Mouse (Mus musculus) A20 (cell line): ENCODE measurements around the gene Birc7.

Experiments used
- DNase-seq: peaks from one replicate; pipeline ENCODE4 v3.0.0-alpha.2; 2011; ENCODE audit warnings: low read depth, low spot score

The Birc7 gene

DNA sequence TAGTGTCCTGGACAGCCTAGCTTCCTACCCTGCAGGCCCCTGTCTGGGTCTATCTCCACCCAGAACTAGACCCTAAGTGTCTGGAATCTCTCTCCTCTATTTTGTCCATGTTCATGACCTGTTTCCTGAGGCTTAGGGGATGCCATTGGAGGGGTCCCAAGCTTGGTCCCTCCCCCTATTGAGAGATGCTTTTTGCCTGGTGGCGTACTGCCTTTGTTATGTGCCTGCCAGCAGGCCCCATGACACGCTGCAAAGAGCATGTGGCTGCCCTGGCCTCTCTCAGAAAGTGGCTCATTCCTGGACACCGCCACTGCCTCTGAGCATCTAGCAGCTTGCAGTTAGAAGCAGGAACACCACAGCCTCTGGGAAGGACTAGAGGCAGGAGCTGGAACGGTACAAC is at the start of gene Birc7:
Gene Birc7 (plus strand): TSS at position 301 of the 400 bp plus-strand sequence.
- DNase-seq: no peak

DNA sequence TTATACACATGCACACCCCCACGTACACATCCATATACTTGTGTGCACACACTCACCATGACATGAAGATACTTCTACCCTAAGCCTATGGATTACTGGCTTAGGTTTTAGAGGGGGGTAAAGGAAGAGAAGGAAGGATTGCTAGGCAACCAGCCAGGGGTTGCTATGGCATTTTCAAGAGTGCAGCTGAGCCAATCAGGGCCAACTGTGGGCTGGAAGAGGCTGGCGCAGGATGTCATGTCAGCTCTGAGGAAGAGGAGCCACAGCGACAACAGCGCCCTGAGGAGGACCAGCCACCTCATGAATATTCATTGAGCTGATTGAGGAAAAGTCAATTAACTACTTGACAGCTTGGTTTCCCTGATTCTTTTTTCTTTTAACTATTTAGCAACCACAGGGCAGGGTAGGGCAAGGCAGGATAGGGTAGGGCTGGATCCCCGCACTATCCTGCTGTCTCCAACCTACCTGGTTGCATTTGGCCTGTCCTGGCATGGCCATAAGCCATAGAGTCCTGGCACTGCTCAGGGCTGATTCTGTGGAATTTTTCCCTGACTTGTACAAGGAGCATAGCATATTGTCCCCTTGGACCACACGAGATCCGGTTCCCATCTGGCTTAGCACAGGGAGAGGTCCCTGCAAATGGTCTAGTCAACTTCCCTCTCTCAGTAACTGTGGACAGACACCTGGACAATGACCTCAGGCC is 49.3 kb upstream of the Birc7 start:
- DNase-seq: no peak

DNA sequence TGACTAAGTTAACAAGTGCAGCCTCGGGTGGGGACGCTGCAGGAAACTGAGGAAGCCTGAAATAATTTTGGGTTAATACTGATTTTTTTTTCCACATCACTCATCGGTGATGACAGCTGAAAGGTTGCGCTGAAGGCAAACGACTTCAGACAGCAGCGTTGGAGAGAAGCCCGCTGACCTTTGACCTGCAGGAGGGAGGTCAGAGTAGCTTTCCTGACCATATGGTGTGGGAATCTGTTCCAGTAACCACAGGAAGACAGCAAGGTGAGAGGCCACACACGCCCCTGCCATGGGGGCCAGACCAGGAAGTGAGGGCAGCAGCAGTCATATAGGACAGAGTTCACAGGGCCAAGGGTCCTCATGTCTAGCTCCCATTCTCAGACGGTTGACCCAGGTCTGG is 47.5 kb upstream of the Birc7 start:
- no peak for DNase-seq

DNA sequence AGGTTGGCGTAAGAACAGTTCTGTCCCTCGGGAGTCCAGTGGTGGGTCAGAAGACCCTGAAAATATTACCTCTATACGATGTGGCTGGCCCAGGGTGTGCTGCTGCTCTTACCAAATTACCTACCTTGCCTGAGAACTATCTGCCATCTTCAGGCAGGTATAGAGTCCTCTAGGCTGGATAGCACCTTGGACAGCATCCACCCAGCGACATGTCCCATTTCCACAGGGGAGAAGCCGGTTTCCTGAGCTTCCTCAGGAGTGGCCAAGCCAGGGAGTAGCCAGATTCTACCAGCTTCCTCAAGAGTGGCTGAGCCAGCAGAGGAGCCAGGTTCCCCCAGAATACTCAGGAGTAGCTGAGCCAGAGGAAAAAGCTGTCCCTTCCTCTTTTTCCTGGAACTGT is 43.6 kb upstream of the Birc7 start:
- no peak for DNase-seq

DNA sequence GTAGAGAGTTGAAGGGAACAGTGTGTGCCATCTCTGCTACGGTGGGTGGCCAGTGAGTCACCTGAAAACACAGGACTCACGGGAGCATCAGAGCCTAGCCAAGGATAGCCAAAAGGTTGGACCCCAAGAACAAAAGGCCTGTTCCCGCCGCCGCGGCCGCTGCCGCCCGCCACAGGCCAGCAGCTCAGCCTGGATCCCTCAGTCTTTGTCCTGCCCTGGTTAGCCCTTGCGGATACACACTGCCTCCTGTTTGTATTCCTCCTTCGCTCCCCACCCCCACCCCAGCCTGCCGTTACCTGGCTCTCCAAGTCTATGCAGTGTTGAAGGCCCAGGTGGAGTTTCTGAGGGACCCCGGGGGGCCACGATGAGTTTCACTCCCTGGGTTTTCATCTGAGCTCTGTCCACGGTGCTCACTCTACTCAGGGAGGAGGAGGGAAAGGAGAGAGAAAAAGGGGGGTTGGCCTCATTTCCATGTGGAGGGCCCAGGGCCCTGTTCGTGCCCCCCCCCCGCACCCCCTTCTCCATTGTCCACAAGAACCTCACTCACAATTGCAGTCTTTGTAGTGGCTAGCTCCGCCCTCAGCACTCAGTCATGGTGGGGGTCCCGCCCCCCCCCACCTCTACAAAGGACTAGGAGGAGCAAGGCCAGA is 39.4 kb upstream of the Birc7 start:
- DNase-seq: no peak

DNA sequence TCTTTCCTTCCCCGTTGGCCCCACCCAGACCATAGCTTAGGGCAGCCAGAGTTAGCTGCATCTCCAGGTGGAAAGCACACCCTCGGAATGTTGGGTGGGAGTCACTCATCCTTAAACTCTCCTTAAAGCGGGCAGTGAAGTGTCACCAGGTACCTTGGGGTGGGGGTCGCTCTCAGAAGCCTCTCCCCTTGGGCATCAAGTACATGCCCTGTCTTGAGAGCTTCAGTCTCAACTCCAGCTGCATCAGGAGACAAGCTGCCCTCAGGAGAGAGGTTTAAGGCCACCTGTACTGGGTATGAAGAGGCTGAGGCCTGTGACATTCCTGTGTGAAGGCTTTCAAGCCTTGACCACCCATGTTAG is 38.9 kb upstream of the Birc7 start:
- DNase-seq: no peak

DNA sequence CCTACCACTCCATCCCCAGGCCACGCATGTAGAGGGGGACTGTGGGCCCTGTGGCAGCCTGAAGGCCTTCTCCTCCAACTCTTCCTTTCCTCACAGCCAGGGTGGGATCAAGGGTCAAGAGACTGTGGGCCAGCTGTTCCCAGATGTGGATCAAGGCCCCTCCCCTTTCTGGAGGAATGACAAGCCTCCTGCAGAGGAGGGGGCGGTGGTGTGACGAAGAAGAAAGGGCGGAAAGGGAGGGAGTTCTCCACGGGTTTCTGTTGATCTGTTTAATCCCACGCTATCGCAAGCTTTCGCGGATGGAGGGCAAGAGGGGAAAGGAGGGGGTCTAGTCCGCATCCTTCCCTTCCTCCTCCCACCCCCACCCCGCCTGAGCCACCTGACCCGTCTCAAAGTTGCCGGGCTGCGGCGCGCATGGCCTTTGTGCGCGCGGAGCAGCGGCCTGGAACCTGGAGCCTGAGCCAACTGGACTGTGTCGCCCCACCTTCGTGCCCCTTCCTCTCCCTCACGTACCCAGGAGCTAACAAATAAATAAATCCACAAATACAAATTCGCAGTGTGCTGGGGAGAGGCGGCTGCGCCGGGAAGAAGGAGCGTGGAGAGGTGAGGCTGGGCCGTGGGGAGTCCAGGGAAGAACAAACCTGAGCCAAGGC is 38.3 kb upstream of the Birc7 start:
- no peak for DNase-seq

DNA sequence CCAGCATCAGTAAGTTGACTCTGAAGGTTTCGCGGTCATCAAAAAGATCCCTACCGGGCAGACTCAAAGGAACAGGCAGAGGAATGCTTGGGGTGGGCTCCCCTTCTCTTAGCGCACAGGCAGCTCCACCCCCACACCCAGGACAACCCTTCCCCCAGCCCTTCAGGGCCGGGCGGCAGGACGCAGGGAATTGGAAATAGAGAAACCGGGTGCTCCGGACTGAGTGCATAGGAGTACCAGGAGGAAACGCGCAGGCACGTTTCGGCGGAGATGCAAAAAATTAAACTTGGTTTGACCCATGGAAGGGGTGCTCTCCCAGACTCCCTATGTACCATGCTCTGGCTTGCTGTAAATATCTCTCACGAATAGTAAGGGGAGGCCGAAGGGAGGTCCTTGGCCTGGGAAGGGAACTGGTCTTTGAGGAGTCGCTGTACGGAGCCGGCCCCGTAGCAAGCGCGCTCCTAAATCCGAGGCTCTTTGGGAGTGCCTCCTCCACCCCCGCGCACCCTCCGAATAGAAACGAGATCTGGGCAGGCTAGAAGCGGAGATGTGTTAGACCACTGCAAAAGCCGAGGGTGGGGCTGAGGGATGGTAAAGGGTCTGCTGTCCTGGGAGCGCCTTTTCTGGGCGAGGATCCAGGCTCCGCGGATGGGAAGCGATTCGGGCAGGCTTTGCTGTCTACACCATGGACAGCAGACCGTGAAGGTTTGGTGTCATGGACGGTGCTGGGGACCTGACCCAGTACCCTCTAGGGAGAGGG is 37.6 kb upstream of the Birc7 start:
- DNase-seq: no peak

DNA sequence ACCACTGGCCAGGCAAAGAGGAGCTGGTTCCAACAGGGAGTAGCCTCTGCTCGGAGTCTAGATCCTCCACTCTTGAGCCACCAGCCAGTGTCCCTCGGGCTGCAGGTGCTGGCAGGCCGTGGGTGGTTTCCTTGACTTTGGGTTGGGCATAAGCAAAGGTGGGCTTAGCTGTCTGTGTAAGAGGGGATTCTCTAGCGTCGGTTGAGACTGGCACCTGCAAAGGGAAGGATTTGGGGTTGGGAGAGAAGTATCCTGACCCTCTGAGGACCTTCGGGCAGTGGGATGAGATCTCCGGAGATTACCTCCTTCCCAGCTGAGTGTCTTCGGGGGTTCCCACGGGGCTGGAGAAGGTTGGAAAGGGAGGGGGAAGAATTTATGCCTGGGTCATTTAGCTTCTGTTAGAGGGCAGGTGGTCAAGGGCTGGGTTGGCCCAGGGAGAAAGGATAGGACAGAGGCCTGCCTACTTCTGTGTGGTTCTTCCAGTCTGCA is 36.9 kb upstream of the Birc7 start:
- DNase-seq: no peak

DNA sequence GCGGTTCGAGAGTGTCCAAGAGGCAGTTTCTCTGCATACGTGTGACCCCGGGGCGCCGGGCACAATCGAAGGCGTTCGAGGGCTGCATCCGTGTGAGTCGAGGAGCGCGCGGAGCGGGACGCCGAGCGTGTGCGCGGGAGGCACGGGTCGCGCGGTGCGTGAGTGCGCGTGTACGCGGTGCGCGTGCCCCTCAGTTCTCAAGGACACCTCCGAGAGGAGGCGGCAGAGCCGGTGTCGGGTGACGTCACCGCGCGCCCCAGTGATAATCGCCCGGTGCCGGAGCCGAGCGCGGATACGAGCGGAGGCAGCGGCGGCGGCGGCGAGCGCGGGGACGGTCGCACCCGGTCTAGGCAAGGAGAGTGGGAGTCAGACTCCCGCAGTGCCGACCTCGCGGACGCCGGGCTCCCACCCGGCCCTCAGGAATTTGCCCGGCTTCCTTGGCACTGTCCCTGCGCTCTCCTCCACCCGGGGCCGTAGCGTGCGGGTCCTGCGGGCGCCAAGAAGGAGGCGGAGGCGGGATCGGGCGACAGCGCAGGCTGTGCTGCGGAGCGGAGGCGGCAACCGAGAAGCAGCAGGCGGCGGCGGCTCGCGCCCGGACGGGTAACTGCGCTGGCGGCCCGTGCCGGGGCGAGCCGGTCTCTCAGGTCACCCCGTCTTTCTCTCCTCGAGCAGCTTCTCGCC is 35.8 kb upstream of the Birc7 start:
- DNase-seq: no peak

DNA sequence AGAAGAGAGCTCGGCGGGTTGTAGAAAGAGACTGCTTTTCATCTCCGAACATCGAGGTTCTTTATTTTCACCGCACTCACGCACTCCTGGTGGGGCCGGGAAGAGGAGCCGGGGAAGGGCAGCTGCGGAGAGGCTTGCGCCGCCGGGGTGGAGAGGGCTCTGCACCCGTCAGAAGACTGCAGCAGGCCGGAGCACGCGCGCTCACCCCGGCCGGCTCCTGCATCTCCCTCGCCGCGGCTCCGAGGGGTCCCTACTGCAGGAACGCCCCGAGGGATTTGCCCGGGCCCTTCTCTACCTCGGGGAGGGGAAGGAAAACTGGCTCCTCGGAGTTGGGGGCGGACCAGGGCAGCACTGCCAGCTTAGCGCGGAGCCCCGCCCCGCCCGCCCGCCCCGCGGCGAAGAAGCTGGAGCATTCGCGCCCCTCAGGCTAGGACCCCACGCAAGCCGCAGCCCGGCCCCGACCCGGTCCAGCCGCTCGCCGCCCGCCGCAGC is 35.2 kb upstream of the Birc7 start:
- DNase-seq: no peak

DNA sequence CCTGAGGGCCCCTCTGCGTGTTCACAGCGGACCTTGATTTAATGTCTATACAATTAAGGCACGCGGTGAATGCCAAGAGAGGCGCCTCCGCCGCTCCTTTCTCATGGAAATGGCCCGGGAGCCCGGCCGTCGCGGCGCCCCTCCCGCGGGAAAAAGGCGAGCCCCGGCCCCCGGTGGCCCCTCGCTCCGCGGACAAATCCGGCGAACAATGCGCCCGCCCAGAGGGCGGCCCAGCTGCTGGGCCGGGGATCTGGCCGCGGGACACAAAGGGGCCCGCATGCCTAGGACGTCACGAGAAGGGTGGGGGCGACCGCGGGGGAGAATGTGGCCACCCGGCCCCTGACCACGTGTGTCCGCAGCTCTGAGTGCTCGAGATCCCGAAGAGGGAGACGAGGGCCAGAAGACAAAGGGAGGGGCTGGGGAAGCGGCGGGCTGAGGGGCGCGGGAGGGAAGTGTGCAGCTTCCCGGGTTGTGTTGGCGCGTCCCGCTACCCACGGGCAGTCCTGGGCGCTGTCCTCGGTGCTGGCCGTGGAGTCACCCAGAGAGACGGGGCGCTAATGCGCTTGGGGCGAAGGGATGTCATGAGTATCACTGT is 34.7 kb upstream of the Birc7 start:
- DNase-seq: no peak

DNA sequence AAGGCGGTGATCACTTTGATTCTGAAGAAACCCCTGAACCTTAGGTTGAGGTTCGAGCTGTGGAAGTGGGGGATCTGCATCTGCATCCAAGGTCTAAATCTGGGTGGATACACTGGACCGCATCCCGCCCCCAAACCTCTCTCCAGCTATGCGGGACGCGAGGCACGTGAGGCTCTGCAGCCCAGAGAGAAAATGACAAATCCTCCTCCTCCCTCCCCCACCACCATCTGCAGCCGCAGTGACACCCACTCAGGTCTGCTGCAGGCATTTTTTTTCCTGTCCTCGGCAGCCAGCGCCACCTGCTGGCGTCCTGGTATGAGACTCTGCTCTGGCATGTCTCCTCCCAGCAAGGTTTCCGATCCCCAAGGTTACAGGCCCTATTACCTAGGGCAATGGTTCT is 34.1 kb upstream of the Birc7 start:
- DNase-seq: peak; percentile 32

DNA sequence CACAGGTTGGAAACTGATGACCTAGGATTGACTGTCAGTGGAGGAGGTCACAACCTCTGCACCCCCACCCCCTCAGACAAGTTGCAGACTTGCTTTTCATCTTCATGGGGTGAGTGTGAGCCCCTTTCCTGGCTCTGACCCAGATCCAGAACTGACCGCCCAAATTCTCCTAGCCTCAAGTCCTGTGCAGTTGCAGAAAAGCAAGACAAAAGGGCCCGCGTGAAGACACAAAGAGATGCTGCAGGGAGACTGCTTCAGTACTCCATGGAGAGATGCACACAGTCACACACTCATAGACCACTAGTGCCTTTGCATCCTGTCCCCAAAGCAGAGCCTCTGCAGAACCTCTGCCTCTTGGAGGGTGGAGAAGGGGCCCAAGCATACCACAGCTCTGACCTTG is 33.5 kb upstream of the Birc7 start:
- no peak for DNase-seq

DNA sequence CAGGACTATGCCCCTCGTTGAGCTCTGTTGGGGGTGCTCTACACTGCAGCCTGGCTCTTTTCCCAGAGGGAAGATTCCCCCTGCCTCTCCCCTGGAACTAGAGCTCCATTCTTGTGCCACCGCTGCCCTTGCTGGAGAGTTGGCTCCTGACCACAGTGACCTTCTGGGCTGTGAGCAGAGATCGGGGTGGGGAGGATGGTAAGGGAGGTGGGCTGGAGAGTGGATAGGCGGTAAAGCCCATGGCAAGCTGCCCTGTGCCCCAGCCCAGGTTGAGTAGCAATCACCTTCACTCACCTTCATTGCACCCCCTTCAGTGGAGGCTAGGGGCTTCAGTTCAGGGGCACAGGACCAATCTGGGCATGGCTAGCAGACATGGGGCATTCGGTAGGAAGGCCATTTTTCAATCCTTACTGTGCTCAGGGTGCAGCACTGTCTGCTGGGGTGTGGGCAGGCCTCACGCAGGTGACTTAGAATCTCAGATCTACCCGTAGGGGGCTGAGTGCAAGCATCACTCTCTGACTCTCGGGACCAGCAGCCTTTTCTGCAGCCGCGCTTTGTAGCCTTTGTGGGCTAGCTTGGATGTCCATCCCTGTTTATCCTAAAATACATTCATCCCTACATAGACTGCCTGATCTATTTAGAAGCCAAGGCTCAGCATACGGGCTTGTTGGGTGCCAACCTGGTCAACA is 32.8 kb upstream of the Birc7 start:
- DNase-seq: no peak

DNA sequence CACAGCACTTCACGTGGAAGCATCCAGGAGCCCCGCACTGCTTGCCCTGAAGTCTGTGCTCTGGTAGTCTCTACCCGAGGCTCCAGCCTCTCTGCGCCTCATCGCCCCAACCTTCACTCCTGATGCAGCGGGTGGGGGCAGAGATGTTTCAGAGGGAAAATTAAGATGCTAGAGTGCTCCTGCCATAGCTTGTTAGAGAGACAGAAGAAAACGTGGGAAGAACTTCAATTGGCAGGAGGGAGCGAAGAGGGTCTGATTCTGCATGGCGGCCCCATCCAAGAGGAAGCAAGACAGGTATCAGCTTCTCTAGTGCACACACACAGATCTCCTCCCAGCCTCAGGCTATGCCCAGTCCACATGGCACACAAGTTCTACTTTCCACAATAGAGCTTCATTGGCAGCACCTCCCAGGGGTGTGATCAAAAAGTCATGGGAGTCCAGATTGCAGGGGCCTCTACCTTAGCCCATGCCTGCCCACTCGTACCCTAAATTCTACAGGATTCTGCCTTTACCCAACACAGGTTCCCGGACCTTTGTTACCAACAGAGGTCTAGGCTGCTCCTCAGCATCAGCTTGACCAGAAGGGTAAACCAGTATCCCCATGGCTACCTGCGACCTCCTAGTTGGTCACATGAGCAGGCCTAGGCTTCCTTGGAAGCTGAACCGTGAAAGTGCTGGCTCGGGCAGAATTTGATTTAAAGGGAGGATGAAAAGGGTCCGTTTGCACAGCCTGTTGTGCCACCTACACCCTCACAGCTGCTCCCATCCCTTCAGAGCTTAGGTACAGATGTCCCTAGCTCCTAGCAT is 31.8 kb upstream of the Birc7 start:
- DNase-seq: no peak

DNA sequence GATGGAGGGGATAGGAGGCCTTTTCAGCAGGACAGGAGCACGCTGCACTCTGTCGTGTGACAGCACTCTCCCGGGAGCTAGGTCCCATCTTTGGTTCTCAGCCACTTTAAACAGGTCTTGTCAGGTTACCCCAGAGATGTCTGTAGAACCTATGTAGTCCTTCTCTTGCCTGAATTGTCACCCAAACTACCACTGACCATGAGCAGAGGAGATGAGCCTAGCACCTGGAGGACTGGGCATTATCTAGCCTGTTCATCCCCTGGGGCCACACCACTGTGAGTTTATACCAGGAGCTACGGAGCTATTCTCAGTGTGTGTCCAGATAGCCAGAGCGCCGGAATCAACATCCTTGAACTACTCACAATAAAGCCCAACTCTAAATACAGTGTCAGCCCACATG is 31.0 kb upstream of the Birc7 start:
- no peak for DNase-seq

DNA sequence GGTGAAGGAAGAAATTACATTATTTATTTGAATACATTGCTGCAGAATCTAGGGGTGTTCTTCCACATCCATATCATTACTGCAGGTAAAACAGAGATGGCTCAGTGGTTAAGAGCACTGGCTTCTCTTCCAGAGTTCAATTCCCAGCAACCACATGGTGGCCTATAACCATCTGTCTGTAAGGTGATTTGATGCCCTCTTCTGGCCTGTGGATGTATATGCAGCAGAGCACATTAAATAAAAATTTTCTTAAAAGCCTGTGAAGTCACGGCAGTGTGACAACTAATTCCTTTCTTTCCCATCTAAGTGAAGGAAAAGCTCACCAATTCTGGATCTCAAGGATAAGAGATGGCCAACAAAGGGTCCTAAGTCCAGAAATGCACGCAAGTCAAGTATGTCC is 26.7 kb upstream of the Birc7 start:
- DNase-seq: peak; percentile 64

DNA sequence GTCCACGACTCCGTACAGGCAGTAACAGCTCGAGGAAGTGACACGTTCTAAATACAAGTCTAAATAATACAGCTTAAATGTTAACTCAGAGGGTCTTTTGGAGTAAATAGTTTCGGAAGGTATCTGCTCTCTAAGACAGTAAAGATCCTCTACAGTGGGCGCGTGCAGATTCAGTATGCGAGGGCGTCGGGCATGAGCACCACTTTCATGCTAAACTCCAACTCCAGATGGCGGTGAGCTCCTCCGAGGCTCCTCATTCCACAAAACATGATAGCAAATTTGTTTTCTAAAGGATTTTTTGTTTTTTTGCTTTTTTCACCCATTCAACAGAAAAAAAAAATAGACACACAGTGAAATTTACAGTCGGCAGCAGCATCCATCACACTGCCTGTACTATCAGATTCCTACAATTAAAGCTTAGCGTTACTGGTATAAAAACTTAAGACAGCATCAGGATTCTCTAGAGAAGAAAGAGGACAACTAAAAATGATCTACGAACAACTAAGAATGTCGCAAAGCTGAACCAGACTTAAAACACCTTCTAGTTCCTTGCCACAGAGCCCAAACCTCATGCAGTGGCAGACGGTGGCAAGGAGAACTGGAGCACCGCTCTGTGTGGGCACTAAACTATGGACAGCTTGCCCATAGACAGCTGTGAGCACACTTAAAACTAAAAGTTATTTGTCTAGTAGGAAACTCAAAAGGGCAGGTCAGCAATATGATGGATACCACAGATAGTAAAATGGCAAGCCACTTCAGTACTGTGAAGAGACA is 24.2 kb upstream of the Birc7 start:
- DNase-seq: no peak
